Mouse (Mus musculus): ENCODE data around the gene Ly6g6e.

The Ly6g6e gene

GRCm38 (mm10) chr17:35077786-35078233 lies 1.1 kb downstream of the Ly6g6e start, which contains the start of gene Ly6g6d:
TSS of gene Ly6g6d (minus strand) at chr17:35078065.
- DNase-seq, result no peak

GRCm38 (mm10) chr17:35079778-35080177 lies 3.1 kb downstream of the Ly6g6e start:
- DNase-seq, result no peak

DNA sequence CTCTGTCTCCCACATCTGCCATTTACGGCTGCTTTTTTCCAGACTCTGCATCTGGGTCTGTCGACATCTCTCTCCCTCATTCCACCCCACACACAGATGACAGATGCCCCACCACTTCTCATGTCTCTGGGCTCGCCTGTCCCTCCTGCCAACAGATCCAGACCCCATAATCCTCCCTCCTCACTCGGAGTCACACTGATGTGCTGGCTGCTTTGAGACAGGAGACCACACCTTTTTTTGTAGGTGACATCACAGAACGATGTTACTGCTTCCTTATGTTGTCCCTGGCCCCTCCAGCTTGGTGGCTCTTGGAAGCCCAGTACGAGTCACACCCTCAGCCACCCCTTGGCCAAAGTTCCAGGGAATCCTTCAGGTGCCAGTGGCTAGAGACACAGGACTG lies 3.5 kb downstream of the Ly6g6e start:
- DNase-seq, result no peak

GRCm38 (mm10) chr17:35080710-35081109 lies 4.0 kb downstream of the Ly6g6e start:
- no peak for DNase-seq

- DNase-seq, result no peak
Measured at GRCm38 (mm10) chr17:35082841-35083576, 6.3 kb downstream of the Ly6g6e start.

- no peak for DNase-seq
Measured at GRCm38 (mm10) chr17:35083929-35084497, 7.3 kb downstream of the Ly6g6e start.

DNA sequence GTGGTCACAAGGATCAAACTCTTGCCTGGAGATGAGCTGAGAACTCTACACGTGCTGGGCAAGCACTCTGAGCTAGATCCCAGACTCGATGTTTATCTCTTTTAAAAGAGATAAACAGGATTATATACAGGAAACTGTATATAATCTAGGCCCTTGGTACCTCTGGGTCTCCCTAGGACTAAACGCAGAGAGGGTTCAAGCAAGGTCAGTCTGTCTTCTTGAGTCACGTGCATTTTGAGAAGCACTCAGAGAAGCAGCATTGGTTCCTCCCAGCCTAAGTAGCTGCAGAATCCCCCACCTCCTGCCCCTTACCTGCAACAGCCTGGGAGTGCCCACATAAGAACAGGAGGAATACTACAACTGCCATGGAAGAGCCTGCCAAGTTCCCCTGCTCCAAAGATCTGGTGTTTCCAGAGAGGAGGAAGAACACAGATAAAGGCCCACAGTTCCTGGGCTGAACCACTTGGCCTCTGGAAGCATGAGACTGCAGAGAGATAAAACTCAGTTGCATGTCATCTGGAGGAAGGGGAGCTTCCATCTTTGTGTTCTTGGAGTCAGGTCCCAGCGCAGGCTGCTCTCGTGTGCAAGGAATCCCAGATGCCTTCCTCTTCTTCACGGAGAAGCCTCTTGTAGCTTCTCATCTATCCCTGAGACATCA lies 8.6 kb downstream of the Ly6g6e start, which contains the start of gene Ly6g6f:
TSS of gene Ly6g6f (minus strand) at position 403 of the 658 bp plus-strand sequence.
- DNase-seq, result no peak

- no peak for DNase-seq
Measured at GRCm38 (mm10) chr17:35088151-35088550, 11.4 kb downstream of the Ly6g6e start.

GRCm38 (mm10) chr17:35088825-35089644 lies 12.3 kb downstream of the Ly6g6e start, which contains the start of gene Abhd16a:
TSS of gene Abhd16a (plus strand) at chr17:35089263.
- peak; percentile 95 for DNase-seq

GRCm38 (mm10) chr17:35090166-35090932 lies 13.6 kb downstream of the Ly6g6e start:
- DNase-seq, result no peak

- no peak for DNase-seq
Measured at GRCm38 (mm10) chr17:35092403-35093198, 15.9 kb downstream of the Ly6g6e start.

GRCm38 (mm10) chr17:35094475-35095365 lies 18.0 kb downstream of the Ly6g6e start:
- no peak for DNase-seq

DNA sequence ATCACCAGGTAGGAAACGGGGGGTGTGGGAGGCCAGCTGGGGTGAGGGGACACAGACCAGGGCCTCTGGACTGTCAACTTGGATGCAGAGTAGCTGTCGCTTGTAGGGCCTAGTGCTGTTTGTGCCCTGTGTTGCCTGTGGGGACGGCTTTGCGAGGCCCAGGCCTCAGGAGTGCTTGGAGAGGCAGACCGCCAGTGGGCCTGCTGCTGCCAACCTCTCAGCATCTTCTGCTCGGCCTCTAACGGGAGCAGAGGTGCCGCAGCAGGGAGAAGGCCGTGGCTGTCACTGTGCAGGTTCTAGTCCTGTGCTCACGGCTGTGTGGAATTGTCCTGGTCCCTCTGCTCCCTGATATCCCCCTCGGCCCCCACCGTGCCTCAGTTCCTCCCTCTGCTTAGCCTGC lies 19.9 kb downstream of the Ly6g6e start:
- DNase-seq, result no peak

- DNase-seq, result peak; percentile 33
Measured at GRCm38 (mm10) chr17:35097164-35097655, 20.5 kb downstream of the Ly6g6e start.

- DNase-seq, result no peak
Measured at GRCm38 (mm10) chr17:35100196-35100765, 23.6 kb downstream of the Ly6g6e start.

- no peak for DNase-seq
Measured at GRCm38 (mm10) chr17:35101161-35101560, 24.5 kb downstream of the Ly6g6e start.

- DNase-seq, result no peak
Measured at GRCm38 (mm10) chr17:35102299-35102698, 25.6 kb downstream of the Ly6g6e start.

DNA sequence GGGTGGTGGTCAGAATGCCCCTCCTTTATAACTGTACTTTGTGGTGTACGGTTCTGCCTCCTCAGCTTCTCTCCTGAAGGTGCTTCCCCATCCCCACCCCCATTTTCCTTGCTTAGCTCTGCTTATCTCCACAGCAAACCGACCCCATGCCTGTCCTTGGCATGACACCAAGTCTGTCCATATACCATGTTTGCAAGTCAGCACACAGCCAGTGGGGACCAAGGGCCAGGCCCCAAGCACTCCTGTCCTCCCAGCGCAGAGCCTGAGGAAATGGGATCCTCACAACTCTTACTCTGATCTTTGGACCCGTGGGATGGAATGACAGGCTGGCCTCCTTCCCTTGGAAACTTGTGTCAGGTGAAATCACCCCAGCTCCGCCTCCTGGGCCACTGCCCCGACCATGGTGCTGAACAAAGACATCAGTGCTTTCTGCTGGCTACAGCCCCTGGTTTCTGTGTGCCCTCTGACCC lies 26.6 kb downstream of the Ly6g6e start:
- no peak for DNase-seq

- DNase-seq, result no peak
Measured at GRCm38 (mm10) chr17:35104079-35104478, 27.4 kb downstream of the Ly6g6e start.
